In the genomic region with DNA sequence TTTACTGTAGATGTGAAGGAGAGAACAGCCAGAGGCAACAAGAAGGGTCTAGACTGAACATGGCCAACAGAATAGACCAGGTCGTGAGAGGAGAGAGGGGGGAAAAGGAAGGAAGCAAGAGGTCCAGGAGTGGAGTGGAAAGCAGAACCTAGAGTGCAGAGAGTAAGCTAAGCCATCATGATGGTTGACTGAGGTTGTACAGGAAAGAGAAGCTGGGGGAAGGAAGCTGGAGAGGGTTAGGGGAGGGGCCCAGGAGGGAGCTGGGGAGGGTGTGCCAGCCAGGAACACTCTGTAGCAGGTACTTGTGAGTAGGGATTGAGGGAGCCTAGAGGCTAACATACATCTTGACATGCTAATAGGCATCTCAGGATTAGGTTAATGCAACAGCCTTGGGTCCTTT, we compare ENCODE assay signal across 9 mouse cellular contexts. TPM values are rescaled to one million over a fixed set of nuclear protein-coding genes. Genes with fewer than 3 reads are reported as not detected.
DNase-seq lines count a peak whose midpoint lies in the region; ATAC-seq and TF ChIP-seq lines count a peak whose summit lies in the region.
"Had no signal": no experiment of that assay in that cellular context is flagged by ENCODE, and none has a peak within 500 bp of the region (broad histone marks: within the 10 kb centered on the region; RNA-seq: fewer than 3 reads in every experiment).

No protein-coding gene starts in this region.

- 58% methylated on average over 1 of the region's 1 CpGs for whole genome bisulfite sequencing in heart, embryonic 14.5 days
- WGBS in embryonic facial prominence, embryonic 10.5 days: 65% methylated on average over 1 of the region's 1 CpGs
- WGBS in liver, postnatal 0 days (ENCODE audit: insufficient replicate concordance): 30% methylated on average over 1 of the region's 1 CpGs

- no peak overlapping the region for H3K4me3 ChIP-seq in heart, embryonic 14.5 days (ENCODE audit: control insufficient read depth in 1 of 2, insufficient read depth in 1 of 2, low read depth in 1 of 2, low read length in 2 of 2)
- peak overlapping the region; percentile 97; the same call in 1 of the 2 replicates for H3K4me3 ChIP-seq in embryonic facial prominence, embryonic 10.5 days
- 0 out of 2 replicates have a peak overlapping the region, but pooled peaks have one; percentile 8 for H3K4me3 ChIP-seq in liver, postnatal 0 days (ENCODE audit: low read depth, low read length)

- H3K4me2 ChIP-seq in heart, embryonic 14.5 days (ENCODE audit: low read length): 0 out of 2 replicates have a peak overlapping the region, but pooled peaks have one; percentile 2
- H3K4me2 ChIP-seq in liver, postnatal 0 days (ENCODE audit: low read depth, low read length): peak overlapping the region; percentile 44; the same call in 1 of the 2 replicates

- no peaks in the 10 kb centered on the region for H3K27me3 ChIP-seq in heart, embryonic 14.5 days (ENCODE audit: control insufficient read depth, insufficient read depth, low read length)
- no peaks in the 10 kb centered on the region for H3K27me3 ChIP-seq in embryonic facial prominence, embryonic 10.5 days (replicated peaks; ENCODE audit: low read depth, poor library complexity, severe bottlenecking)
- no peaks in the 10 kb centered on the region for H3K27me3 ChIP-seq in liver, postnatal 0 days (ENCODE audit: insufficient read depth, low read length)

- H3K9ac ChIP-seq in heart, embryonic 14.5 days (ENCODE audit: low read length): no peak overlapping the region
- no peak overlapping the region for H3K9ac ChIP-seq in liver, postnatal 0 days (replicated peaks)

- no peaks in the 10 kb centered on the region for H3K9me3 ChIP-seq in heart, embryonic 14.5 days (ENCODE audit: control insufficient read depth, low read length)
- peaks cover 9% of the 10 kb centered on the region; the same call in 1 of the 2 replicates for H3K9me3 ChIP-seq in embryonic facial prominence, embryonic 10.5 days
- no peaks in the 10 kb centered on the region for H3K9me3 ChIP-seq in liver, postnatal 0 days (ENCODE audit: low read length)

- intact Hi-C loops in heart, postnatal 14 days (cut with DNase I): no loop called here

- H3K4me1 ChIP-seq in heart, embryonic 14.5 days (ENCODE audit: control insufficient read depth in 2 of 2, insufficient read depth in 2 of 2, low read length in 2 of 2): peaks cover 3 to 9% of the 10 kb centered on the region in 2 experiments; a peak in 3 of 4 replicates
- H3K4me1 ChIP-seq in embryonic facial prominence, embryonic 10.5 days: peaks cover 19% of the 10 kb centered on the region
- peaks cover 11% of the 10 kb centered on the region for H3K4me1 ChIP-seq in liver, postnatal 0 days (ENCODE audit: insufficient read depth)

- no peak for ATAC-seq in heart, embryonic 14.5 days (ENCODE audit: insufficient number of reproducible peaks, insufficient read depth, low FRiP score, low read depth)
- no peak for ATAC-seq in liver, postnatal 0 days

- TF ChIP-seq EP300 in liver, postnatal 0 days (IDR thresholded peaks at IDR 0.05; ENCODE audit: low read depth): no peak

- no peaks in the 10 kb centered on the region for H3K36me3 ChIP-seq in heart, embryonic 14.5 days (ENCODE audit: control insufficient read depth, insufficient read depth, low read length)
- peaks cover 27% of the 10 kb centered on the region for H3K36me3 ChIP-seq in embryonic facial prominence, embryonic 10.5 days (replicated peaks)
- H3K36me3 ChIP-seq in liver, postnatal 0 days (replicated peaks; ENCODE audit: insufficient read depth, low read length): no peaks in the 10 kb centered on the region

- no peak for DNase-seq in heart, postnatal 14 days
- peak; percentile 41 for DNase-seq in 416B (ENCODE audit: low read depth)
- DNase-seq in embryonic facial prominence, embryonic 10.5 days (ENCODE audit: low spot score): no peak
- no peak for DNase-seq in liver, postnatal 0 days
- no peak for DNase-seq in frontal cortex, postnatal 36 days (ENCODE audit: low spot score in 2 of 2)
- DNase-seq in layer of hippocampus, adult 9-11 months: no peak
- no peak for DNase-seq in right cerebral cortex, postnatal 14 days
- DNase-seq: kidney, postnatal 25 days had no signal

- H3K27ac ChIP-seq in heart, embryonic 14.5 days (replicated peaks in 1 of 2; ENCODE audit: control insufficient read depth in 1 of 2, insufficient read depth in 1 of 2, low read depth in 2 of 2, low read length in 2 of 2): no peak overlapping the region
- H3K27ac ChIP-seq in embryonic facial prominence, embryonic 10.5 days (replicated peaks): no peak overlapping the region
- H3K27ac ChIP-seq in liver, postnatal 0 days (ENCODE audit: low read depth): no peak overlapping the region

- TF ChIP-seq CTCF in liver, postnatal 0 days (IDR thresholded peaks at IDR 0.05; ENCODE audit: low read depth): no peak

RNA-seq across cellular contexts. Expression of gene Cep83, which starts 1.9 kb away (rescaled TPM):
- 17.1 and 21.5 TPM in 2 replicates for polyA plus RNA-seq in heart, embryonic 14.5 days (2014; fragmentation: Nextera tagmentation; extraction: Ambion mirVana)
- 10 to 100 TPM; 20.1 to 21.5 TPM for total RNA-seq in heart, postnatal 14 days (2021)
- 19.3 and 20.0 TPM in 2 replicates for polyA plus RNA-seq in embryonic facial prominence, embryonic 10.5 days (2016; fragmentation: Nextera tagmentation; extraction: Ambion mirVana)
- 5.7 and 5.9 TPM in 2 replicates for polyA plus RNA-seq in liver, postnatal 0 days (2015; fragmentation: Nextera tagmentation; extraction: Ambion mirVana)

Comparison
In these comparisons a context has a peak if more than half of its experiments do, and no peak if none do; other contexts are left out.
1. H3K4me3 ChIP-seq: peak in embryonic facial prominence, embryonic 10.5 days (single experiment) and liver, postnatal 0 days (single experiment); none in heart, embryonic 14.5 days (0 of 2).